Mouse (Mus musculus): ENCODE results near the gene Brat1. TPM values are rescaled to one million over a fixed set of nuclear protein-coding genes. Genes with fewer than 3 reads are reported as not detected.
A peak's percentile ranks its signal among the peaks of the same experiment; 100 is the strongest.

The Brat1 gene
- total RNA-seq, 2 experiments from 2014 or later, result 26.5 to 28.8 TPM

DNA sequence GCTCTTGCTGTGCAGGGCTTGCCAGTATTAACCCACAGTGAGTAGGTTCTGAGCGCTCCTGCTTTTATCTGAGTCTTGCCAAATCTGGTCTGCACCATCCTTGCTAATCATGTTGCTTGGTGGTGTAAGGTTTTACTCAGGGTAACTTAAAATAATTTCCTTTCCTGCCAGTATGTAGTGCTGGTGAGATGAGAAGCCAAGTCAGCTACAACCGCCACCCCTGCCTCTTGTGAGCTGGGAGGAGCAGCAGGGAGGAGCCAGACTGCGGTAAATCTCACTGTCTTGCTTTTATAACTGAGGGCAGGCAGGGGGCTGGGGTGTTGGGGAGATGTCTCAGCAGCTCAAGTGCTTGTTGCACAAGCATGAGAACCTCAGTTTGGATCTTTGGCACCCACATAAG is 16.4 kb upstream of the Brat1 start:
- DNase-seq (ENCODE audit: extremely low spot score in 1 of 2, low spot score in 2 of 2), result no peak

DNA sequence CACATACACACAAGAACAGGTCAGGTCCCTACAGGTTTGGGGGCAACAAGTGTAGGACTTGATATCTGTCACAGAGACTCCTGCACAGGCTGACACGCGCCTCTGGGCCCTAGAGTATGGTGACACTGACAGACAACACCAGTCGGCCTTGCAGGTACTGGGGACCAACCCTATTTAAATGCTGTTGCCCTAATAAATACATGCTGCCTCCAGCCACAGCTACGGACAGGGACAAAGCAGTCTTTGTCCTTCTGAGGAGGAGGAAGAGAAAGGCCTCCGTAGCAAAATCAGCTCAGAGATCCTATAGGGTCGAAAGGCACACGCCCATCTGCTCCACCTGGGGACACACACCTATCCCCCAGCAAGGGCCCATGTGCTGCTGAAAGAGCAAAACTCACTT is 8.8 kb upstream of the Brat1 start:
- intact Hi-C loops (cut with DNase I), result no loop called here
- no peak for DNase-seq (ENCODE audit: extremely low spot score in 1 of 2, low spot score in 2 of 2)

More for the DNA sequence above, 16.4 kb upstream of the Brat1 start:
- intact Hi-C loops (cut with DNase I), result loop anchor here (5.0 kb wide), 1 partner anchor 146 kb away; no protein-coding TSS in a partner anchor

DNA sequence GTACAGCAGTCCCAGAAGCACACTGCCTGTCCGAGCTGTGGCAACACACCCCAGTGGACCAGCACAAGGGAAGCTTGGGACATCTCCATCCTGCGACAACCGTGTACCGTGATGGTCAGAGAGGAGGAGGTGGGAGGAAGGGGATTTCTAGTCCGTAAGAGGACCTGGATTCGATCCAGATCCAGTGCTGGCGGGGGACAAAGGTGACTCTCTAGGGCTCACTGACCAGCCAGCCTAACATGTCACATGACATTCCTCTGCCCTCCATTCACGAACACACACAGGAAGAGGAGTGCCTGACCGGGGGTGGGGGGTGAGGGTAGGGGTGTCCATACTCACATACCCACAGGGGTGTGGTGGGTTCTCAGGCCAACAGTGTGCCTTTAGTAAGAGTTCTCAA is 5.0 kb upstream of the Brat1 start:
- DNase-seq (ENCODE audit: extremely low spot score in 1 of 2, low spot score in 2 of 2), result no peak
- intact Hi-C loops (cut with DNase I), result no loop called here

DNA sequence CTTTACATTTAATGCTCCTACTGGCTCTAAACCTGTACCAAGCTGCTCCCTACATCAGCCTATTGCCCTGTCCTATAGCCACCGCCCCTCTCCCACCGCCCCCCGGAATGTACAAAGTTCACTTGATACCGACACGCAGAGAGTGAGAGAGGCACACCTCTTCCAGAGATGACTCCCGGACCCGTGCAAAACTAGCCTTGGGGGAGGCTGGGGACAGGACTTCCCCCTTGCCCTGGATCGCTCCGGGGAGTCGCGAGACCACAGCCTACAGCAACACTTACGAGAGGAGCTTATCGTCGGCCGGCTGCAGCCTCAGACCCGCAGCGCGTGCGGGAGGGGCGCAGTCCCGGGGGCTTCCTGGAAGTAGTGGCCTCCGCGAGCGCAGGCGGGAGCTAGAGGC is 3.1 kb upstream of the Brat1 start:
- intact Hi-C loops (cut with DNase I), result no loop called here
- no peak for DNase-seq (ENCODE audit: extremely low spot score in 1 of 2, low spot score in 2 of 2)

DNA sequence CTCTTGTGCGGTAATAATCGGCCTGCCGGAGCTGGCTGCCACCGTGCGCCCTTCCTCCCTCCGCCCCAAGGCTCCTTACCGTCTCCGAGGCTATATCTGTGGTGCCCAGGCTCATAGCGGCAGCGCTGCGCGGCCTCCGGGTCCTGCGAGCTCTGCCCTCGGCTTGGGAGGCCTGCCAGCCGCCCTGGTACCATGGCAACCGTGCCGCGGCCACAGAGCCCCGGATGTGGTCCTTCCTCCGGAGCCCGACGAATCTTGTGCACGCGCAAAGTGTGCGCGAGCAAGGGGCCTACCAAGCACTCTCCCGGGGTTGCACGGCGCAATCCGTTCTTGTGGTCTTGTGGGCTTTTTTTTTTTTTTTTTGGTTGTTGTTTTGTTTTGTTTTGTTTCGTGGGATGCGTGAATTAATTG is 2.7 kb upstream of the Brat1 start, which contains the start of gene Iqce:
TSS of gene Iqce (minus strand) at position 276 of the 411 bp plus-strand sequence.
- intact Hi-C loops (cut with DNase I), result no loop called here
- peak; percentile 93 to 97 for DNase-seq (ENCODE audit: extremely low spot score in 1 of 2, low spot score in 2 of 2)

GRCm38 (mm10) chr5:140702618-140703175 is 2.1 kb upstream of the Brat1 start:
- no peak for DNase-seq (ENCODE audit: extremely low spot score in 1 of 2, low spot score in 2 of 2)
- intact Hi-C loops (cut with DNase I), result no loop called here

- intact Hi-C loops (cut with DNase I), result no loop called here
- no peak for DNase-seq (ENCODE audit: extremely low spot score in 1 of 2, low spot score in 2 of 2)
Observed at GRCm38 (mm10) chr5:140703480-140704377, 1.1 kb upstream of the Brat1 start.

DNA sequence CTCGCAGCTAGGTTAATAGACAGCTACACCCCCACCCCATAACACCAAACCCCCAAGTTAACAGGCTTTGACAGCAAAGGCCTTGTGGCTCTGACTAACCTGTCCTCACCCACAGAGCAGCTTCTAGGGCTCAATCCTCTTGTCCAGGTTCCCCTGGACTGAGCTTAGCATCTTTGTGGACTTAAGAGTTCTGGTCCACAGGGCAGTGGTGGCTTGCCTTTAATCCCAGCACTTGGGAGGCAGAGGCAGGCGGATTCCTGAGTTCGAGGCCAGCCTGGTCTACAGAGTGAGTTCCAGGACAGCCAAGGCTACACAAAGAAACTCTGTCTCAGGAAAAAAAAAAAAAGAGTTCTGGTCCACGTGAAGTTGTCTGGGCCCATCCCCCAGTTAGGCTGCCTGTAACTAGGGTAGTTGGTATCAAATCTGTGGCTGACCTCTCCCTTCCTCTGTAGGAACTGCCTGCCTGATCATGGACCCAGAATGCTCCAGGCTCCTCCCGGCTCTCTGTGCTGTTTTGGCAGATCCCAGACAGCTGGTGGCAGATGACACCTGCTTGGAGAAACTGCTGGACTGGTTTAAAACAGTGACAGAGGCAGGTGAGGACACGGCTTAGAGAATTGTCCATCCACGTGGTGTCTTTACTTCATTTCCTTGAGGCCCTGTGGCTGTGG is 825 bp downstream of the Brat1 start:
- no peak for DNase-seq (ENCODE audit: extremely low spot score in 1 of 2, low spot score in 2 of 2)
- intact Hi-C loops (cut with DNase I), result loop anchor here (5.0 kb wide), 1 partner anchor 37 kb away; no protein-coding TSS in a partner anchor

- no peak for DNase-seq (ENCODE audit: extremely low spot score in 1 of 2, low spot score in 2 of 2)
- intact Hi-C loops (cut with DNase I), result no loop called here
Observed at GRCm38 (mm10) chr5:140710315-140710714, 5.5 kb downstream of the Brat1 start.

GRCm38 (mm10) chr5:140711040-140711439 is 6.2 kb downstream of the Brat1 start:
- intact Hi-C loops (cut with DNase I), result no loop called here
- no peak for DNase-seq (ENCODE audit: extremely low spot score in 1 of 2, low spot score in 2 of 2)

GRCm38 (mm10) chr5:140720773-140721172 is 16.0 kb downstream of the Brat1 start:
- intact Hi-C loops (cut with DNase I), result no loop called here
- no peak for DNase-seq (ENCODE audit: extremely low spot score in 1 of 2, low spot score in 2 of 2)

- DNase-seq (ENCODE audit: extremely low spot score in 1 of 2, low spot score in 2 of 2), result no peak
- intact Hi-C loops (cut with DNase I), result no loop called here
Observed at GRCm38 (mm10) chr5:140722121-140722520, 17.3 kb downstream of the Brat1 start.

GRCm38 (mm10) chr5:140723822-140724221 is 19.0 kb downstream of the Brat1 start, which contains the start of gene Amz1:
Amz1 (plus strand) TSS chr5:140724127.
- intact Hi-C loops (cut with DNase I), result no loop called here
- DNase-seq (ENCODE audit: extremely low spot score in 1 of 2, low spot score in 2 of 2), result peak; percentile 77 to 83

GRCm38 (mm10) chr5:140726062-140726839 is 21.4 kb downstream of the Brat1 start:
- DNase-seq (ENCODE audit: extremely low spot score in 1 of 2, low spot score in 2 of 2), result peak; percentile 73 to 83
- intact Hi-C loops (cut with DNase I), result no loop called here

DNA sequence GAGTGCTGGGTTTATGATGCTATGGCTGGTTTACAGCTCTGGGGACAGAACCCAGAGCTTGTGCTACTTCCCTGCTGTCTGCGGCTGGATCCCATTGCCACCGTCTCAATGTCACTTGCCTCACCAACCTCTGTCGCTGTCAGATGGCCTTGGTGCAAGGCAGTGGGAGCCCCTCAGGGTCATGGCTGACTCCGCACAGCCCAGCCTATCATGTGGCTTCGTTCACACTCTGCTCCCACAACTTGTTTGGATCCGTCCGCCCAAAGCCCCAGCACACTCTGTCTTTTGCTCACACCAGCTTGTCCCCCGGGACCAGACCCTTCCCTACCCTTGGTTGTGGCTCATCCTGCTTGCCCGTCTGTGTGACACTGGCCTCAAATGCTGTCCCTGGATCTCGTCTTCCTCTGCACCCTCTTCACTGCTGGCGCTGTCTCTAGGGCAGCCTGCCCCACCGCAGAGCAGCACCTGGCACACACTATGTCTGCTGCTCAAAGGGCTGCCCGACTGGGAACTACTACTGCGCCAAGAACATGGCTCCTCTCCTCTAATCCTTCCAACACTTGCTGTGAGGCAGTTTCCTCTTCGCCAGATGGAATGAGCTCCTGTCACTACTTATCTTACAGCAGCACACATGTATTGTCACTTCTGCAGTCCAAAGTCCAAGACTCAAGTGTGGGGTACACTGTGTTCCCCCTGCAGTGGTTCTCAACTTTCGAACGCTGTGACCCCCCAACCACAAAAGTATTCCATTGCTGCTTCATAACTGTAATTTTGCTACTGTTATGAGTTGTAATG is 22.3 kb downstream of the Brat1 start:
- intact Hi-C loops (cut with DNase I), result no loop called here
- no peak for DNase-seq (ENCODE audit: extremely low spot score in 1 of 2, low spot score in 2 of 2)

- no peak for DNase-seq (ENCODE audit: extremely low spot score in 1 of 2, low spot score in 2 of 2)
- intact Hi-C loops (cut with DNase I), result no loop called here
Observed at GRCm38 (mm10) chr5:140731040-140731797, 26.4 kb downstream of the Brat1 start.

- no peak for DNase-seq (ENCODE audit: extremely low spot score in 1 of 2, low spot score in 2 of 2)
Observed at GRCm38 (mm10) chr5:140732195-140732594, 27.4 kb downstream of the Brat1 start.

More at GRCm38 (mm10) chr5:140732195-140732594, 27.4 kb downstream of the Brat1 start:
- intact Hi-C loops (cut with DNase I), result no loop called here

All from left cerebral cortex, postnatal 10 days (tissue).